Mouse (Mus musculus): ENCODE data around the gene Kif18b. TPM values are rescaled to one million over a fixed set of nuclear protein-coding genes. Genes with fewer than 3 reads are reported as not detected.

Kif18b gene
- polyA plus RNA-seq, 1 experiment, result 0.10 TPM

DNA sequence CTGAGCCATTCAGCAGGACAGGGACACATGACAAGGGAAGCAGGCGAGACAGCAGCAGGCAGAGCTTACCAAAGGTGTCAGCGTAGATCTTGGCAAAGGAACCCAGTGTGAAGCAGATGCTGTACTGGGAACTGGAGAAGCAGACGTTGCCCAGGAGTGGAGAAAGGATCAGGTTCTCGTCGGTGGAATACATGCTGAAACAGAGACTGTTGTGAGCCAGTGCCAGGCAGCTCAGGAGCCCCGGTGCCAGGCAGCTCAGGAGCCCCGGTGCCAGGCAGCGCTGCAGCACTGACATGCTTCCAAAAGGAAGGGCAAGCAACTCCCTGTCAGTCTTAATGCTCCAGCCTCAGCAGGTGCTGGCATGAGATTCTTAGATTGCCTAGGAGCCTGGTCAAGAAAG is 65.0 kb downstream of the Kif18b start:
- Histone ChIP-seq H3K4me1 (ENCODE audit: control insufficient read depth, insufficient read depth, low read length) (peaks cover 18% of the 10 kb centered on the region), H3K27ac (ENCODE audit: insufficient read depth, low read length) (no peak overlapping the region), H3K27me3 (ENCODE audit: control insufficient read depth, insufficient read depth, low read length) (no peaks in the 10 kb centered on the region)

DNA sequence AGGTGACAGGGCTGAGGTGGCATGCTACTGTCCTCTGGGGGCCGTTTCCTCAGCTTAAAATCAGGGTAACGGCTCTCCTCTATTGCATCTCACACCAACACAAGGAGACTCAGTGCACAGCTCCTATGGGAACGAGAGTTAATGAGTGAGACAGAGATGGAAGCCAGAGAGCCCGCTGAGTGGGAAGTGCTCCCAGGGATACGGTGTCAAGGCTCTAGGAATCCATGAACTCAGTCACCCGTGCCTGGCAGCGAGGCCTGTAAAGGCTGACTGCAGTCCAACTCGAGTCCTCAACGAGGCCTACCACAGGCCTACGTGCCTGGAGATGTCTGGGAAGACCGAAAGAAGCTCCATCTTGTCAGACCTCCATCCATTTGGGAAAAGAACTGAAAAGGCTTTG is 66.0 kb downstream of the Kif18b start:
- Histone ChIP-seq H3K27ac (ENCODE audit: insufficient read depth, low read length) (no peak overlapping the region), H3K27me3 (ENCODE audit: control insufficient read depth, insufficient read depth, low read length) (no peaks in the 10 kb centered on the region), H3K4me1 (ENCODE audit: control insufficient read depth, insufficient read depth, low read length) (peaks cover 18% of the 10 kb centered on the region), H3K4me3 (replicated peaks; ENCODE audit: insufficient read depth, low read depth, low read length) (no peak overlapping the region)
- TF ChIP-seq POLR2A (IDR thresholded peaks at IDR 0.05; ENCODE audit: borderline replicate concordance, insufficient read depth, low read length) (no peak), CTCF (IDR thresholded peaks at IDR 0.05; ENCODE audit: borderline replicate concordance, insufficient read depth, low read depth, low read length) (no peak)
- peak; percentile 36 to 46 for DNase-seq
- 25% methylated on average over 11 of the region's 11 CpGs for whole genome bisulfite sequencing

More for the DNA sequence above, 65.0 kb downstream of the Kif18b start:
- 10% methylated on average over 8 of the region's 8 CpGs for WGBS
- peak; percentile 51 to 61 for DNase-seq
- H3K4me3 ChIP-seq (replicated peaks; ENCODE audit: insufficient read depth, low read depth, low read length), result no peak overlapping the region
- TF ChIP-seq POLR2A (IDR thresholded peaks at IDR 0.05; ENCODE audit: borderline replicate concordance, insufficient read depth, low read length) (no peak), CTCF (IDR thresholded peaks at IDR 0.05; ENCODE audit: borderline replicate concordance, insufficient read depth, low read depth, low read length) (no peak)

DNA sequence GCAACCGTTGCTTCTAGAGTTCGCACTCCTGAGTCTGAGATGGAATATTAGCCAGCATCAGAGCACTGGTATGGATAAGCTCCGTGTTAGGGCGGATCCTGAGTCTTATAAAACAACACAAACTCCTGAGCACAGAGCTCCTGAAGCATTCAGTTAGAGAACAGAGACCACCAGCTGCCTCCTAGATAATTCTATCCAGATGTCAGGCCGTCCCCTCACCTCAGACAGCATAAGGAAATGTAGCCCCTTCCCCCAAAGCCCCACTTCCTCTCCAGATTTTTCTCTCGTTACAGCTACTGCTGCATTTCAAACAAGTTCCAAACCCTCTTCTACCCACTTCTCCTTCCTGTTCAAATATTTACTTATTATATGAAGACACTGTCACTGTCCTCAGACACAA is 69.0 kb downstream of the Kif18b start:
- Histone ChIP-seq H3K27ac (ENCODE audit: insufficient read depth, low read length) (no peak overlapping the region), H3K27me3 (ENCODE audit: control insufficient read depth, insufficient read depth, low read length) (no peaks in the 10 kb centered on the region), H3K4me3 (replicated peaks; ENCODE audit: insufficient read depth, low read depth, low read length) (no peak overlapping the region), H3K4me1 (ENCODE audit: control insufficient read depth, insufficient read depth, low read length) (peaks cover 18% of the 10 kb centered on the region)
- no peak for DNase-seq
- 92% methylated on average over 6 of the region's 6 CpGs for WGBS
- no peak for TF ChIP-seq POLR2A (IDR thresholded peaks at IDR 0.05; ENCODE audit: borderline replicate concordance, insufficient read depth, low read length)
- TF ChIP-seq CTCF (IDR thresholded peaks at IDR 0.05; ENCODE audit: borderline replicate concordance, insufficient read depth, low read depth, low read length), result no peak

Other genes starting within 250 kb of the Kif18b start
- 24.6 and 25.0 TPM in 2 replicates for gene Ccdc43, start 227.3 kb downstream of the Kif18b start, polyA plus RNA-seq (2012; rRNA removed)
- gene Adam11, start 163.7 kb downstream of the Kif18b start, polyA plus RNA-seq (2012; rRNA removed), result 207 and 239 TPM in 2 replicates
- 6.4 and 7.9 TPM in 2 replicates for gene Gjc1, start 105.4 kb downstream of the Kif18b start, polyA plus RNA-seq (2012; rRNA removed)
- gene Higd1b, start 89.3 kb downstream of the Kif18b start, polyA plus RNA-seq (2012; rRNA removed), result 6.8 and 9.6 TPM in 2 replicates
- gene Eftud2, start 44.1 kb downstream of the Kif18b start, polyA plus RNA-seq (2012; rRNA removed), result 89.9 and 102 TPM in 2 replicates
- gene Ccdc103, start 43.9 kb downstream of the Kif18b start, polyA plus RNA-seq (2012; rRNA removed), result 0.57 and 0.65 TPM in 2 replicates
- gene Fam187a, start 40.0 kb downstream of the Kif18b start, polyA plus RNA-seq (2012; rRNA removed), result not detected in 2 replicates
- 207 and 211 TPM in 2 replicates for gene Gfap, start 24.2 kb downstream of the Kif18b start, polyA plus RNA-seq (2012; rRNA removed)
- gene C1ql1, start 21.6 kb upstream of the Kif18b start, polyA plus RNA-seq (2012; rRNA removed), result 16.7 and 19.2 TPM in 2 replicates
- 58.8 and 63.2 TPM in 2 replicates for gene Nmt1, start 103.1 kb upstream of the Kif18b start, polyA plus RNA-seq (2012; rRNA removed)
- 58.3 and 63.6 TPM in 2 replicates for gene Dcakd, start 103.2 kb upstream of the Kif18b start, polyA plus RNA-seq (2012; rRNA removed)
- 11.8 and 13.1 TPM in 2 replicates for gene Plcd3, start 176.5 kb upstream of the Kif18b start, polyA plus RNA-seq (2012; rRNA removed)
- gene Acbd4, start 176.6 kb upstream of the Kif18b start, polyA plus RNA-seq (2012; rRNA removed), result 60.4 and 61.5 TPM in 2 replicates
- 25.5 and 28.8 TPM in 2 replicates for gene Hexim1, start 191.1 kb upstream of the Kif18b start, polyA plus RNA-seq (2012; rRNA removed)
- gene Hexim2, start 207.3 kb upstream of the Kif18b start, polyA plus RNA-seq (2012; rRNA removed), result 20.9 and 23.0 TPM in 2 replicates
- gene Fmnl1, start 246.0 kb upstream of the Kif18b start, polyA plus RNA-seq (2012; rRNA removed), result 63.7 and 71.1 TPM in 2 replicates